Mouse (Mus musculus): ENCODE data around the gene Rhbdf1.

GRCm38 (mm10) chr11:32181973-32182868 is 39.9 kb downstream of the Rhbdf1 start:
- TF ChIP-seq USF2 (conservative IDR thresholded peaks at IDR 0.05; ENCODE audit: low read depth, low read length) (no peak), CTCF (conservative IDR thresholded peaks at IDR 0.05 in 1 of 2, IDR thresholded peaks at IDR 0.05 in 1 of 2; ENCODE audit: low read depth in 2 of 2, low read length in 2 of 2) (peak; percentile 95 to 98), CHD1 (IDR thresholded peaks at IDR 0.05; ENCODE audit: low read depth, low read length) (no peak), USF1 (IDR thresholded peaks at IDR 0.05; ENCODE audit: low read depth, low read length) (no peak), HCFC1 (IDR thresholded peaks at IDR 0.05; ENCODE audit: low read depth, low read length) (no peak), RCOR1 (conservative IDR thresholded peaks at IDR 0.05; ENCODE audit: low read depth, low read length) (no peak)

Data from CH12.LX (cell line).